Mouse (Mus musculus) olfactory bulb, adult 2 months (tissue): ENCODE data around the gene Tmem35b. TPM values are rescaled to one million over a fixed set of nuclear protein-coding genes. Genes with fewer than 3 reads are reported as not detected.

ENCODE experiments used
- H3K27ac ChIP-seq: fragments of 200-500 bp; 2 replicates; pipeline ENCODE4 v1.5.1; 2012; ENCODE audit warnings: low read depth, low read length; ENCODE audit not compliant: insufficient read depth
- H3K4me1 ChIP-seq: fragments of 200-500 bp; 2 replicates; pipeline ENCODE4 v1.6.1; 2012; ENCODE audit warnings: low read length; ENCODE audit not compliant: control insufficient read depth, insufficient read depth
- H3K4me3 ChIP-seq: fragments of 200-500 bp; 2 replicates; pipeline ENCODE4 v1.5.1; 2012; ENCODE audit warnings: mild to moderate bottlenecking, low read depth, low read length, moderate library complexity; ENCODE audit not compliant: insufficient read depth
- CTCF ChIP-seq: fragments of 200-500 bp; IDR thresholded peaks from 2 replicates; pipeline ENCODE4 v1.5.1; 2012; ENCODE audit warnings: low read depth, mild to moderate bottlenecking, low read length, moderate library complexity; ENCODE audit not compliant: insufficient read depth
- POLR2A ChIP-seq: fragments of 200-500 bp; IDR thresholded peaks from 2 replicates; pipeline ENCODE4 v1.6.1; 2012; ENCODE audit warnings: mild to moderate bottlenecking, low read depth, low read length, moderate library complexity; ENCODE audit not compliant: insufficient read depth
- WGBS: fragments of 180-500 bp; shearing (Covaris S2); methylation state at CpG from one replicate; pipeline ENCODE4 v1.1.7; 2018; 5-methylcytosine and 5-hydroxymethylcytosine counted together
- polyA plus RNA-seq: library from polyadenylated mRNA; stranded (reverse); fragments of >200 nt; gene quantifications from 2 replicates; pipeline ENCODE4 v1.2.4, GENCODE M21; 2012; ENCODE audit warnings: low replicate concordance; ENCODE audit not compliant: missing spikeins, insufficient read depth, insufficient read length

Tmem35b gene
- polyA plus RNA-seq, 1 experiment = not detected

DNA sequence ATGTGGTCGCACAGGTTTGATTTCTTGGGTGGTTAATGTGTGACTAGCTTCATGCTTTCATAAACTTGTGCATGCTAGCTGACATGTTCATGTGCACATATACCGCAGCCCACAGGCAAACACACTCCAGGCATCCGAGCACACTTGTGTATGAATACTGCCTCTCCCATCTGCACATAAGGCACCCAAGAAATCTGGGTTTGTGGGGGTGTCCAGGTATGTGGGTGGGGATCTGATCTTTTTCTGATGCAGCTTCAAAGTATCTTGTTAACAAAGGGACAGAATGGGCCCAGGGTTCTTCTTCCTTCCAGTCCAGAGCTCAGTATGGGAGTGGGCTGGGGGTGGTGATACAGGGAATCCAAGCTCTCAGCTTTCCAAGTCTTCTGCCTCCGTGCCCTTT lies 49.1 kb downstream of the Tmem35b start:
- Histone ChIP-seq H3K4me1 (peaks cover 40% of the 10 kb centered on the region), H3K4me3 (peak overlapping the region; percentile 35), H3K27ac (peak overlapping the region; percentile 91)
- TF ChIP-seq POLR2A (no peak), CTCF (no peak)
- 39% methylated on average over 4 of the region's 4 CpGs for WGBS

DNA sequence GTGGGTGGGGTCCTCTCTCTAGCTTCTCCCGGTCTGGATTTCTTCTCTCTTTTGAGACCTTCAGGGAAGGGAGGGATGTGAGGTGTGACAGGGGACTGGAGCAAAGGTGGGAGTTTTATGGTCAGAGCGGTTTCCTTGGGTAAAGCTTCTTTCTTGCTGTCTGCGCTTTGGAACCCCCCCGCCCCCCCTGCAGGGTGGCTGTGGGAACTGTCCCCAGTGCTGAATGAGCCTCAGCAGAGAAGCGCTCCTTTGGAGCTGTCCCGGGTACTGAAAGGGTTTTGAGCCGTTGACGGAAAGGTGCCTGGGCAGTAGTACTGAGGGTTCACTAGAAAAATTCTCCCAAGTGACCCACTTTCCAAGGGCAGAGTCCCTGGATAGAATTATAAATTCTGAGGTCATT lies 50.0 kb downstream of the Tmem35b start:
- TF ChIP-seq CTCF (no peak), POLR2A (no peak)
- peak overlapping the region; percentile 78 for H3K27ac ChIP-seq
- H3K4me3 ChIP-seq = peak overlapping the region; percentile 35
- 12% methylated on average over 8 of the region's 8 CpGs for WGBS
- peaks cover 44% of the 10 kb centered on the region for H3K4me1 ChIP-seq

DNA sequence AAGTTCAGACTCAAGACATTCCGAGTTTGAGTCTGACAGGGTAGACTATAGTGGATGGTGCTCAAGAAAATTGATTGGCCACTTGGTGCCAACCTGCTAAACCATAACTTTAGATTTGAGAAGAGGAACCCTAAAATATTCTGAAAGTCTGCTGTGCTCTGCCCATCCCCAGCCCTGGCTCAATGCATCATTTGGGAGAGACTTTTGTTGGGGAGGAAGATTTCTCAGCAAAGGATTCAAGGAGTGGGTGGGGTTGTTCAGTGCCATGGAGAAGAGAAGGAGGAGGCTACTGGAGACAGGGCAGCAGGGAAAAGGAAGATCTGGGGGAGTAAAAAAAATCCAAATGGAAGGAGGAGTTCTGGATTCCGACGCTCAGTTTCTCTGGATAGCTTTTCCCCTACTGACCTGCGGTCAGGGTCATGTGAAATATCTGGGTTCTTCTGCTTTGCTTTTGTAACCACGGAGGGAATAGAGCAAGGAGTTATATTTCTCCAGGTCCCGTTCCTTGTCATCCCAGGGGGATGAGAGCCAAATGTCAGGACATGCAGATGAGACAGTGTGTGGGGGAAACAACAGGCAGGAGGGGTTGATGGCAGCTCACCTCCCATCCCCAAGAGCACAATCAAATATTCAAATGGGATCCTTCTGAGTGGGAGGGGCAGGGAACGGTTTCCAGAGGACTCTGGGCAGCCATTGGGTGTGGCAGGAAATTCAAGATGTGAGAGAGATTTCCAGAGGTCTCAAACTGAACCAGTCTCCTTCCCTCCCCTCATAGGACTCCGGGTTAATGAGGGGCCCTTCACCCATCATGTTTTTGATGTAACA lies 50.8 kb downstream of the Tmem35b start:
- Histone ChIP-seq H3K4me1 (peaks cover 50% of the 10 kb centered on the region), H3K4me3 (peak overlapping the region; percentile 41), H3K27ac (peak overlapping the region; percentile 78)
- TF ChIP-seq CTCF = no peak
- TF ChIP-seq POLR2A = no peak
- 22% methylated on average over 8 of the region's 8 CpGs for WGBS

DNA sequence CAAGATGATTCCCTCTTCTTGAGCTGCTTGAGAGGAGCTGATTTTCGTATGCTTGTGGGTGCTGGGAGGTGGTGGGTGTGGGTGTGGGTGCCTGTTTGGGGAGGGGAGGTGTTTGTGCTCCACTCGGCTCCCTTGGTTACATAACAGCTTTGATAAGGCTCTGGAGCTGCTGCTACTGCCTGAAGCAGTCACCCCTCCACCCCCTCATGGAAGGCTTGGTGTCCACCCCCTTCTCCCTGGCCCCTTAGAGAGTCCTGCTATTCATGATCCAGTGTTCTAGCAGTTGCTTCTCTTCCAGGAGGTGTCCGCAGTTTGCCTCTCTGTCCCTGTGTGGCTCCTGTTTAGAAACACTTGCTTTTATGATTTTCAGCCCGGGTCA lies 51.4 kb downstream of the Tmem35b start:
- TF ChIP-seq CTCF (no peak), POLR2A (no peak)
- 24% methylated on average over 4 of the region's 4 CpGs for WGBS
- H3K27ac ChIP-seq = peak overlapping the region; percentile 78
- H3K4me1 ChIP-seq = peaks cover 56% of the 10 kb centered on the region
- H3K4me3 ChIP-seq = peak overlapping the region; percentile 41

DNA sequence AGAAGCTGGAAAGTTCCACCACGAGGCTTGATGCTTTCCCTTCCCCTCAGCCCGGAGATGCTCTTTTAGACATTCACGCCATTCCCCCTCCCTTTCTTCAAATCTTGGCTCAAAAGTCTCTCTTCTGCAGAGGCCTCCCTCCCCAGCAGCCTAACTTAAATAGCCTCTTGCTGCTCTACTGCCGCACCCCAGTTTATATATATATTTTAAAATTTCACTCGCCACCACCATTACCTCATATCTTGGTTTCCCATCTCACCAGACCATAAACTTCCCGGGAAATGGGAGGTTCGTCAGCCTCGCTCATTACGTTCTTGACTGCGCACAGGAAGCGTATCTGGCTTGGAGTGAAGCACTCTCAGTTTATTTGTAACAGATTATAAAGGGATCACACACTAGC lies 54.5 kb downstream of the Tmem35b start:
- WGBS = 35% methylated on average over 11 of the region's 11 CpGs
- TF ChIP-seq POLR2A (no peak), CTCF (no peak)
- peaks cover 56% of the 10 kb centered on the region for H3K4me1 ChIP-seq
- no peak overlapping the region for H3K4me3 ChIP-seq
- peak overlapping the region; percentile 91 for H3K27ac ChIP-seq

DNA sequence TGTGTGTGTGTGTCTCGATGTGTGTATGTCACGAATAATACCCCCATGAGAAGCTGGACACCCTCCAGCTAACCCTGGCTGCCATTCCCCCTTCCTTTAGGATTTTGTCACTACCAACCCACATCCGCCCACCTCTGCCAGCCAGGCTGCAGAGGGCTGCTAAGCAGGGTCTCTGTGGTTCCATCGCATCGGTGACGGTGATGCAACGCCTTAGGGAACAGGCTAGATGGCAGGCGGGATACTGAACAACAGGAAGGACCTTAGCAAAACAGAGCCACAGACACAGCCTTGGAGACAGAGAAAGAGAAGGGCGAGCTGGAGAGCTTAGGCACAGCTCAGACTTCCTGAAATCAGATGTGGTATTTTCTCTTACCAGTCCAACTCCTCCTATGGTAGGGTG lies 55.2 kb downstream of the Tmem35b start:
- Histone ChIP-seq H3K4me1 (peaks cover 55% of the 10 kb centered on the region), H3K4me3 (no peak overlapping the region), H3K27ac (peak overlapping the region; percentile 91)
- WGBS = 19% methylated on average over 9 of the region's 9 CpGs
- TF ChIP-seq POLR2A = no peak
- TF ChIP-seq CTCF = no peak

Other genes starting within 250 kb of the Tmem35b start
- gene Zmym4, start 155.6 kb upstream of the Tmem35b start, polyA plus RNA-seq = not detected in 2 replicates
- gene Sfpq, start 102.4 kb upstream of the Tmem35b start, polyA plus RNA-seq = 295 and 1,081 TPM in 2 replicates
- not detected in 2 replicates for gene Zmym1, start 62.5 kb upstream of the Tmem35b start, polyA plus RNA-seq
- gene Zmym6, start 46.3 kb upstream of the Tmem35b start, polyA plus RNA-seq = not detected in 2 replicates
- not detected in 2 replicates for gene Dlgap3, start 45.5 kb downstream of the Tmem35b start, polyA plus RNA-seq
- not detected in 2 replicates for gene Smim12, start 120.1 kb downstream of the Tmem35b start, polyA plus RNA-seq
- gene Gja4, start 190.3 kb downstream of the Tmem35b start, polyA plus RNA-seq = not detected in 2 replicates
- gene Gjb3, start 207.2 kb downstream of the Tmem35b start, polyA plus RNA-seq = not detected in 2 replicates
- gene Gjb4, start 230.4 kb downstream of the Tmem35b start, polyA plus RNA-seq = not detected in 2 replicates
- not detected in 2 replicates for gene Gjb5, start 234.5 kb downstream of the Tmem35b start, polyA plus RNA-seq